Mouse (Mus musculus): ENCODE results near the gene Scn1b. TPM values are rescaled to one million over a fixed set of nuclear protein-coding genes. Genes with fewer than 3 reads are reported as not detected.

Scn1b gene
- 0.64 and 0.89 TPM in 2 replicates for polyA plus RNA-seq (2015; fragmentation: Nextera tagmentation; extraction: Ambion mirVana)

- H3K4me2 ChIP-seq (ENCODE audit: low read depth, low read length): peak within 1 kb of the TSS; percentile 98
- no peaks in the 10 kb centered on the region for H3K9me3 ChIP-seq (ENCODE audit: control insufficient read depth, low read length)
- peak within 1 kb of the TSS; percentile 58 for H3K4me3 ChIP-seq (ENCODE audit: low read length)
- 2% methylated on average over 38 of the region's 60 CpGs for WGBS
- H3K27me3 ChIP-seq (ENCODE audit: control insufficient read depth, insufficient read depth, low read depth, low read length): peaks cover 24% of the 10 kb centered on the region
- peak within 1 kb of the TSS; percentile 62 for H3K9ac ChIP-seq (ENCODE audit: low read length)
- peaks cover 23% of the 10 kb centered on the region for H3K36me3 ChIP-seq (ENCODE audit: control insufficient read depth, insufficient read depth, low read length)
- H3K4me1 ChIP-seq (replicated peaks; ENCODE audit: control insufficient read depth, insufficient read depth, low read length): peaks cover 9% of the 10 kb centered on the region
- peak; percentile 71 for ATAC-seq (ENCODE audit: low read depth)
- no peak within 1 kb of the TSS for H3K27ac ChIP-seq (ENCODE audit: low read length)
Measured at GRCm38 (mm10) chr7:31126851-31127724, at the start of gene Scn1b. Scn1b (minus strand) TSS chr7:31127003.

DNA sequence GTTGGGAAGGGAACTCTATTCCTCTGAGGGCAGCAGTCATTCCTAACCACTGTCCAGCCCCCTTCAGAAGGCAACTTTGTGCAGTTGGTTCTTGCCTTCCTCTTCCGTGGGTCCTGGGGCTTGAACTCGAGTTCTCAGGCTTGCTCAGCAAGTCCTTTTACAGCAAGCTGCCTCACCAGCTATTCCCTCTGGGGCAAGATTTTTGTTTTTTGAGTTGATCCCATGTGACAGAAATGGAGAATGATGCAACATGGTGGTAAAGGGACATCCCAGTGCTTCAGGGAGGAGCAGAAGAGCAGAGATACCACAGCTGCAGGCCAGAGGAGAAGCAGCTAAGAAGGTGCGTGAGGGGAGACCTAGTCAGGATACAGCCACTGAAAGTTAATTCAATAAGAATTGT lies 48.3 kb upstream of the Scn1b start:
- no peak overlapping the region for H3K4me2 ChIP-seq (ENCODE audit: low read depth, low read length)
- no peak overlapping the region for H3K9ac ChIP-seq (ENCODE audit: low read length)
- no peak for ATAC-seq (ENCODE audit: low read depth)
- H3K4me3 ChIP-seq (ENCODE audit: low read length): no peak overlapping the region
- no peaks in the 10 kb centered on the region for H3K36me3 ChIP-seq (ENCODE audit: control insufficient read depth, insufficient read depth, low read length)
- no peak overlapping the region for H3K27ac ChIP-seq (ENCODE audit: low read length)
- no peaks in the 10 kb centered on the region; the same call in 1 of the 2 replicates for H3K27me3 ChIP-seq (ENCODE audit: control insufficient read depth, insufficient read depth, low read depth, low read length)
- WGBS: 77% methylated on average over 3 of the region's 3 CpGs
- H3K9me3 ChIP-seq (ENCODE audit: control insufficient read depth, low read length): no peaks in the 10 kb centered on the region
- H3K4me1 ChIP-seq (replicated peaks; ENCODE audit: control insufficient read depth, insufficient read depth, low read length): no peaks in the 10 kb centered on the region

GRCm38 (mm10) chr7:31174466-31174865 lies 47.7 kb upstream of the Scn1b start:
- no peaks in the 10 kb centered on the region for H3K36me3 ChIP-seq (ENCODE audit: control insufficient read depth, insufficient read depth, low read length)
- H3K4me2 ChIP-seq (ENCODE audit: low read depth, low read length): no peak overlapping the region
- H3K27ac ChIP-seq (ENCODE audit: low read length): no peak overlapping the region
- 67% methylated on average over 8 of the region's 8 CpGs for WGBS
- H3K9ac ChIP-seq (ENCODE audit: low read length): no peak overlapping the region
- H3K4me1 ChIP-seq (replicated peaks; ENCODE audit: control insufficient read depth, insufficient read depth, low read length): no peaks in the 10 kb centered on the region
- H3K27me3 ChIP-seq (ENCODE audit: control insufficient read depth, insufficient read depth, low read depth, low read length): no peaks in the 10 kb centered on the region; the same call in 1 of the 2 replicates
- no peak overlapping the region for H3K4me3 ChIP-seq (ENCODE audit: low read length)
- no peak for ATAC-seq (ENCODE audit: low read depth)
- no peaks in the 10 kb centered on the region for H3K9me3 ChIP-seq (ENCODE audit: control insufficient read depth, low read length)

- H3K9ac ChIP-seq (ENCODE audit: low read length): no peak overlapping the region
- H3K4me3 ChIP-seq (ENCODE audit: low read length): no peak overlapping the region
- no peaks in the 10 kb centered on the region for H3K27me3 ChIP-seq (ENCODE audit: control insufficient read depth, insufficient read depth, low read depth, low read length)
- no peak overlapping the region for H3K4me2 ChIP-seq (ENCODE audit: low read depth, low read length)
- H3K9me3 ChIP-seq (ENCODE audit: control insufficient read depth, low read length): no peaks in the 10 kb centered on the region
- no peak for ATAC-seq (ENCODE audit: low read depth)
- 2% methylated on average over 2 of the region's 2 CpGs for WGBS
- no peaks in the 10 kb centered on the region for H3K36me3 ChIP-seq (ENCODE audit: control insufficient read depth, insufficient read depth, low read length)
- no peaks in the 10 kb centered on the region for H3K4me1 ChIP-seq (replicated peaks; ENCODE audit: control insufficient read depth, insufficient read depth, low read length)
- no peak overlapping the region for H3K27ac ChIP-seq (ENCODE audit: low read length)
Measured at GRCm38 (mm10) chr7:31172238-31172637, 45.4 kb upstream of the Scn1b start.

GRCm38 (mm10) chr7:31170520-31170919 lies 43.7 kb upstream of the Scn1b start:
- Histone ChIP-seq H3K27me3 (ENCODE audit: control insufficient read depth, insufficient read depth, low read depth, low read length) (no peaks in the 10 kb centered on the region), H3K27ac (ENCODE audit: low read length) (no peak overlapping the region), H3K9me3 (ENCODE audit: control insufficient read depth, low read length) (no peaks in the 10 kb centered on the region), H3K4me3 (ENCODE audit: low read length) (no peak overlapping the region), H3K9ac (ENCODE audit: low read length) (no peak overlapping the region), H3K4me2 (ENCODE audit: low read depth, low read length) (no peak overlapping the region), H3K36me3 (ENCODE audit: control insufficient read depth, insufficient read depth, low read length) (no peaks in the 10 kb centered on the region), H3K4me1 (replicated peaks; ENCODE audit: control insufficient read depth, insufficient read depth, low read length) (no peaks in the 10 kb centered on the region)
- ATAC-seq (ENCODE audit: low read depth): no peak
- WGBS: 82% methylated on average over 9 of the region's 9 CpGs

- Histone ChIP-seq H3K27me3 (ENCODE audit: control insufficient read depth, insufficient read depth, low read depth, low read length) (no peaks in the 10 kb centered on the region), H3K27ac (ENCODE audit: low read length) (0 out of 2 replicates have a peak overlapping the region, but pooled peaks have one; percentile 2), H3K36me3 (ENCODE audit: control insufficient read depth, insufficient read depth, low read length) (no peaks in the 10 kb centered on the region), H3K4me1 (replicated peaks; ENCODE audit: control insufficient read depth, insufficient read depth, low read length) (no peaks in the 10 kb centered on the region), H3K4me3 (ENCODE audit: low read length) (no peak overlapping the region), H3K9ac (ENCODE audit: low read length) (no peak overlapping the region), H3K4me2 (ENCODE audit: low read depth, low read length) (no peak overlapping the region), H3K9me3 (ENCODE audit: control insufficient read depth, low read length) (no peaks in the 10 kb centered on the region)
- 26% methylated on average over 8 of the region's 8 CpGs for WGBS
- peak; percentile 74; the same call in 1 of the 2 replicates for ATAC-seq (ENCODE audit: low read depth)
Measured at GRCm38 (mm10) chr7:31168412-31168811, 41.6 kb upstream of the Scn1b start.

DNA sequence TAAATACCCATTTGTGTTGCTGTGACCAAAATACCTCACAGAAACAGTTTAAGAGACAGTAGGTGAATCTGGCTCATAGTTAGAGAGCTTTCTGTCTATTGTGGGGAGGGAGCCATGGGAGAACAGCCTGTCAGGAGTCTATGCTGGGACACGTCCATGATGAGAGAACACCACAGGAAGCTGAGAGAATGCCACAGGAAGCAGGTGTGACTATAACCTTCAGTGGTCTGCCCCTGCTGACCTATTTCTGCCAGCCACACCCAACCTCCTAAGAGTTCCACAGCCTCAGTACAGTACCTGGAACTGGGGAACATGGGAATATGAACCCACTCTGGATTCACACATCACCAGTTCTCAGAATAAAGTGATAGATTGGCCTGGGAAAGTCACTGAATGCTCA lies 37.9 kb upstream of the Scn1b start:
- Histone ChIP-seq H3K36me3 (ENCODE audit: control insufficient read depth, insufficient read depth, low read length) (no peaks in the 10 kb centered on the region), H3K9ac (ENCODE audit: low read length) (no peak overlapping the region), H3K4me2 (ENCODE audit: low read depth, low read length) (no peak overlapping the region), H3K27me3 (ENCODE audit: control insufficient read depth, insufficient read depth, low read depth, low read length) (no peaks in the 10 kb centered on the region), H3K9me3 (ENCODE audit: control insufficient read depth, low read length) (no peaks in the 10 kb centered on the region), H3K4me3 (ENCODE audit: low read length) (no peak overlapping the region), H3K27ac (ENCODE audit: low read length) (no peak overlapping the region), H3K4me1 (replicated peaks; ENCODE audit: control insufficient read depth, insufficient read depth, low read length) (0 out of 2 replicates have a peak, but pooled peaks cover 2% of the 10 kb centered on the region)
- 55% methylated on average over 1 of the region's 1 CpGs for WGBS
- ATAC-seq (ENCODE audit: low read depth): no peak

GRCm38 (mm10) chr7:31163666-31164577 lies 37.1 kb upstream of the Scn1b start:
- no peak for ATAC-seq (ENCODE audit: low read depth)
- H3K36me3 ChIP-seq (ENCODE audit: control insufficient read depth, insufficient read depth, low read length): no peaks in the 10 kb centered on the region
- no peaks in the 10 kb centered on the region for H3K27me3 ChIP-seq (ENCODE audit: control insufficient read depth, insufficient read depth, low read depth, low read length)
- H3K4me3 ChIP-seq (ENCODE audit: low read length): no peak overlapping the region
- 0 out of 2 replicates have a peak, but pooled peaks cover 2% of the 10 kb centered on the region for H3K4me1 ChIP-seq (replicated peaks; ENCODE audit: control insufficient read depth, insufficient read depth, low read length)
- 64% methylated on average over 3 of the region's 3 CpGs for WGBS
- no peak overlapping the region for H3K9ac ChIP-seq (ENCODE audit: low read length)
- H3K27ac ChIP-seq (ENCODE audit: low read length): no peak overlapping the region
- no peak overlapping the region for H3K4me2 ChIP-seq (ENCODE audit: low read depth, low read length)
- H3K9me3 ChIP-seq (ENCODE audit: control insufficient read depth, low read length): no peaks in the 10 kb centered on the region

GRCm38 (mm10) chr7:31162324-31162723 lies 35.5 kb upstream of the Scn1b start:
- Histone ChIP-seq H3K36me3 (ENCODE audit: control insufficient read depth, insufficient read depth, low read length) (no peaks in the 10 kb centered on the region), H3K27ac (ENCODE audit: low read length) (no peak overlapping the region), H3K27me3 (ENCODE audit: control insufficient read depth, insufficient read depth, low read depth, low read length) (no peaks in the 10 kb centered on the region), H3K9me3 (ENCODE audit: control insufficient read depth, low read length) (no peaks in the 10 kb centered on the region), H3K4me3 (ENCODE audit: low read length) (no peak overlapping the region), H3K4me2 (ENCODE audit: low read depth, low read length) (no peak overlapping the region), H3K4me1 (replicated peaks; ENCODE audit: control insufficient read depth, insufficient read depth, low read length) (0 out of 2 replicates have a peak, but pooled peaks cover 2% of the 10 kb centered on the region), H3K9ac (ENCODE audit: low read length) (no peak overlapping the region)
- ATAC-seq (ENCODE audit: low read depth): no peak
- WGBS: 48% methylated on average over 11 of the region's 11 CpGs

All from lung, embryonic 16.5 days (tissue).